Mouse (Mus musculus) small intestine, adult 2 months (tissue): ENCODE data around the gene Dusp12. TPM values are rescaled to one million over a fixed set of nuclear protein-coding genes. Genes with fewer than 3 reads are reported as not detected.

ENCODE experiments used
- H3K27ac ChIP-seq: fragments of 200-500 bp; 2 replicates; pipeline ENCODE4 v1.5.1; 2012; ENCODE audit warnings: low read depth, low read length, control low read depth, inconsistent platforms; ENCODE audit not compliant: insufficient read depth
- H3K27me3 ChIP-seq: fragments of 200-500 bp; 2 replicates; pipeline ENCODE4 v1.6.1; 2012; ENCODE audit warnings: mild to moderate bottlenecking, moderate library complexity, low read length, inconsistent platforms; ENCODE audit not compliant: control insufficient read depth, insufficient read depth
- H3K36me3 ChIP-seq: fragments of 200-500 bp; 2 replicates; pipeline ENCODE4 v1.6.1; 2012; ENCODE audit warnings: mild to moderate bottlenecking, low read length, control low read depth, inconsistent platforms; ENCODE audit not compliant: control insufficient read depth, insufficient read depth
- H3K4me1 ChIP-seq: fragments of 200-500 bp; 2 replicates; pipeline ENCODE4 v1.6.1; 2012; ENCODE audit warnings: low read length, inconsistent platforms, mixed read lengths; ENCODE audit not compliant: control insufficient read depth, insufficient read depth, insufficient read length
- H3K4me3 ChIP-seq: fragments of 200-500 bp; 2 replicates; pipeline ENCODE4 v1.5.1; 2012; ENCODE audit warnings: low read depth, mild to moderate bottlenecking, control low read depth, inconsistent platforms, low read length, moderate library complexity
- CTCF ChIP-seq: fragments of 200-500 bp; IDR thresholded peaks from 2 replicates; pipeline ENCODE4 v1.5.1; 2012; ENCODE audit warnings: low read depth, mild to moderate bottlenecking, control low read depth, inconsistent platforms, low read length, moderate library complexity, mixed read lengths; ENCODE audit not compliant: insufficient replicate concordance, insufficient read length; ENCODE audit errors: extremely low read depth
- POLR2A ChIP-seq: fragments of 200-500 bp; IDR thresholded peaks from 2 replicates; pipeline ENCODE4 v1.6.1; 2012; ENCODE audit warnings: low read depth, mild to moderate bottlenecking, control low read depth, inconsistent platforms, low read length, moderate library complexity
- WGBS: fragments of 180-500 bp; shearing (Covaris S2); methylation state at CpG from one replicate; pipeline ENCODE4 v1.1.7; 2018; 5-methylcytosine and 5-hydroxymethylcytosine counted together
- polyA plus RNA-seq: library from polyadenylated mRNA; depleted of rRNA; stranded (reverse); fragments of >200 nt; gene quantifications from 2 replicates; pipeline ENCODE4 v1.2.3, GENCODE M21; 2012

The Dusp12 gene
- polyA plus RNA-seq, 1 experiment, result 8.0 TPM

DNA sequence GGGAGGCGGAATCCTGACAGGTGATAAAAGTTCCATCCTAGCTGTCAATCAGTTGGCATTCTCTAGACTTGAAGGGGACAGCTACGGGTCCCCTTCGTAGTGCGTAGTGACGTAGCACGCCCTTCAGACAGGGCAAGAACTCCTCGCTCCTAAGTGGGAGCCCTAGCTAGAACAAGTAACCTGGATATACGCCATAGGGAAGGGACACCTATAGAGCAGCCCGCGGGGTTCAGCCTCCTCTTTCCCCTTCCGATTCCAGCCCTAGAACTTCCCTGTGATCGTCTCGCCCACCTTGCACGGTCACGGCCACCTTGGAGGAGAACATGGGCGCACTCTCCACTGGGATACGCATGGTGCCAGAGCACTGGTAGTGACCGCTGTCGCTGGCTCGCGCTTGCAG lies 23.0 kb upstream of the Dusp12 start:
- peak overlapping the region; percentile 59 for H3K4me3 ChIP-seq
- no peaks in the 10 kb centered on the region for H3K36me3 ChIP-seq
- H3K27me3 ChIP-seq, result peaks cover 25% of the 10 kb centered on the region
- no peak for TF ChIP-seq POLR2A
- no peak for TF ChIP-seq CTCF
- H3K4me1 ChIP-seq, result peaks cover 8% of the 10 kb centered on the region; the same call in 1 of the 2 replicates
- WGBS, result 12% methylated on average over 21 of the region's 21 CpGs
- H3K27ac ChIP-seq, result no peak overlapping the region

GRCm38 (mm10) chr1:170907456-170908191 lies 22.3 kb upstream of the Dusp12 start:
- H3K4me3 ChIP-seq, result peak overlapping the region; percentile 59
- no peak overlapping the region for H3K27ac ChIP-seq
- peaks cover 8% of the 10 kb centered on the region; the same call in 1 of the 2 replicates for H3K4me1 ChIP-seq
- H3K36me3 ChIP-seq, result no peaks in the 10 kb centered on the region
- TF ChIP-seq POLR2A (no peak), CTCF (no peak)
- peaks cover 25% of the 10 kb centered on the region for H3K27me3 ChIP-seq
- WGBS, result 3% methylated on average over 71 of the region's 71 CpGs

- TF ChIP-seq POLR2A (no peak), CTCF (no peak)
- Histone ChIP-seq H3K4me1 (peaks cover 8% of the 10 kb centered on the region; the same call in 1 of the 2 replicates), H3K27ac (no peak overlapping the region), H3K36me3 (no peaks in the 10 kb centered on the region), H3K4me3 (peak overlapping the region; percentile 59), H3K27me3 (peaks cover 25% of the 10 kb centered on the region)
- 44% methylated on average over 11 of the region's 11 CpGs for WGBS
Measured at GRCm38 (mm10) chr1:170907111-170907455, 21.7 kb upstream of the Dusp12 start.

- TF ChIP-seq POLR2A, result no peak
- TF ChIP-seq CTCF, result no peak
- Histone ChIP-seq H3K27me3 (peaks cover 21% of the 10 kb centered on the region), H3K36me3 (no peaks in the 10 kb centered on the region), H3K27ac (no peak overlapping the region), H3K4me3 (no peak overlapping the region), H3K4me1 (peaks cover 14% of the 10 kb centered on the region)
- WGBS, result 51% methylated on average over 5 of the region's 5 CpGs
Measured at GRCm38 (mm10) chr1:170903485-170903884, 18.1 kb upstream of the Dusp12 start.

DNA sequence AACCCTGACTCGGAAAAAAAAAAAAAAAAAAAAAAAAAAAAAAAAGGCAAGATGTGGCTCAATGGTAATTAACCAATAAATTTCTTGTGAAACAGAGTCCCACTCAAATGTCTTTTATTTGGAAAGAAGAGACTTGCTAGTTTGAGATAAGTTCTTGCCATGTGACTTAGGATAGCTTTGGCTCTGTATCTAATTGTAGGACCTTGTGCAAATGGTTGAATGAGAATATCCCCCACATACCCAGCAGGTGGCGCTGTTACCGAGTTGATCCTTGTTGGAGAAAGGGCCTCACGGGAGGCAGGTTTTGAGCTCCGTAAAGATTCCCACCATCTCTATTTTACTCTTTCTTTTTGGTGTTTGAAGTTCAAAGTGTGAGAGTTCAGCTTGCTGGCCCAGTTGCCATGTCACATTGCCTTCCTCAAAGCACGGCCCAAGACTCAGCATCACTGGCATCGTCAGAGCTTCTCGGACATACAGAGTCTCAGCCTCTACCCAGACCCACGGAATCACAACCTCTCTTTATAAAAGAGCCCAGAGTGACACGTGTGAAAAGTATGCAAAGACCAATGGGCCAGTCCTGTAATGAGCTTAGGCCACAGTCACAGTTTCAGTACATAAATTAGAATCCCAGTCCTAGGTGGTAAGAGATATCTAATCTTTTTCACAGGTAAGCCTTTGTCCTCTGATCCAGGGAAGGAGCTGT lies 16.3 kb upstream of the Dusp12 start:
- 33% methylated on average over 10 of the region's 10 CpGs for WGBS
- H3K27ac ChIP-seq, result no peak overlapping the region
- H3K27me3 ChIP-seq, result peaks cover 5% of the 10 kb centered on the region; the same call in 1 of the 2 replicates
- no peaks in the 10 kb centered on the region for H3K36me3 ChIP-seq
- peak overlapping the region; percentile 28 for H3K4me3 ChIP-seq
- H3K4me1 ChIP-seq, result peaks cover 7% of the 10 kb centered on the region; the same call in 1 of the 2 replicates
- no peak for TF ChIP-seq POLR2A
- peak; percentile 84; the same call in 1 of the 2 replicates for TF ChIP-seq CTCF

GRCm38 (mm10) chr1:170900799-170901467 lies 15.6 kb upstream of the Dusp12 start:
- peaks cover 7% of the 10 kb centered on the region; the same call in 1 of the 2 replicates for H3K4me1 ChIP-seq
- peak overlapping the region; percentile 28 for H3K4me3 ChIP-seq
- WGBS, result 22% methylated on average over 10 of the region's 10 CpGs
- H3K27me3 ChIP-seq, result no peaks in the 10 kb centered on the region
- no peak for TF ChIP-seq POLR2A
- no peak for TF ChIP-seq CTCF
- H3K36me3 ChIP-seq, result no peaks in the 10 kb centered on the region
- no peak overlapping the region for H3K27ac ChIP-seq
